Mouse (Mus musculus): ENCODE measurements around the gene Slc43a3.

- no peak for TF ChIP-seq CTCF (IDR thresholded peaks at IDR 0.05 in 2 of 3, conservative IDR thresholded peaks at IDR 0.05 in 1 of 3; ENCODE audit: control insufficient read depth in 1 of 3, insufficient read depth in 1 of 3, low read depth in 2 of 3, low read length in 3 of 3, poor library complexity in 1 of 3, severe bottlenecking in 1 of 3)
- no peak for TF ChIP-seq NELFE (IDR thresholded peaks at IDR 0.05; ENCODE audit: low read depth, low read length)
- no peak for TF ChIP-seq POLR2A (IDR thresholded peaks at IDR 0.05; ENCODE audit: control insufficient read depth in 1 of 2, insufficient read depth in 1 of 2, low read depth in 1 of 2, low read length in 2 of 2, poor library complexity in 1 of 2)
- no peak for TF ChIP-seq MEF2A (IDR thresholded peaks at IDR 0.05; ENCODE audit: extremely low read depth, insufficient replicate concordance, low read depth, low read length, poor library complexity, severe bottlenecking)
- no peak for TF ChIP-seq TBP (IDR thresholded peaks at IDR 0.05; ENCODE audit: low read depth, low read length)
- TF ChIP-seq MYC (IDR thresholded peaks at IDR 0.05; ENCODE audit: low read depth, low read length), result no peak
- TF ChIP-seq MAX (IDR thresholded peaks at IDR 0.05; ENCODE audit: low read length), result no peak
- no peak for TF ChIP-seq POLR2AphosphoS2 (IDR thresholded peaks at IDR 0.05; ENCODE audit: low read length)
- no peak for TF ChIP-seq MAFK (IDR thresholded peaks at IDR 0.05; ENCODE audit: borderline replicate concordance, low read depth, low read length)
- TF ChIP-seq TCF12 (IDR thresholded peaks at IDR 0.05; ENCODE audit: low read depth, low read length), result no peak
- TF ChIP-seq ELF1 (IDR thresholded peaks at IDR 0.05; ENCODE audit: low read depth, low read length), result no peak
- no peak for TF ChIP-seq GATA1 (IDR thresholded peaks at IDR 0.05; ENCODE audit: low read depth, low read length)
- TF ChIP-seq JUND (IDR thresholded peaks at IDR 0.05; ENCODE audit: low read depth, low read length), result no peak
- TF ChIP-seq USF1 (IDR thresholded peaks at IDR 0.05; ENCODE audit: low read depth, low read length), result no peak
Observed at GRCm38 (mm10) chr2:84952251-84952650, 15.9 kb downstream of the Slc43a3 start.
